Mouse (Mus musculus) lung, adult 2 months (tissue): ENCODE data around the gene Adamts2. TPM values are rescaled to one million over a fixed set of nuclear protein-coding genes. Genes with fewer than 3 reads are reported as not detected.

Source experiments
- DNase-seq: peaks from one replicate; pipeline ENCODE4 v3.0.0; 2022
- H3K4me1 ChIP-seq: fragments of 200-500 bp; 2 replicates; pipeline ENCODE4 v1.6.1; 2011; ENCODE audit warnings: low read length; ENCODE audit not compliant: control insufficient read depth, insufficient read depth
- H3K4me3 ChIP-seq: fragments of 200-500 bp; replicated peaks from 2 replicates; pipeline ENCODE3; 2011; ENCODE audit warnings: low read depth, mild to moderate bottlenecking, control low read depth, low read length; ENCODE audit errors: extremely low read depth
- CTCF ChIP-seq: fragments of 200-500 bp; IDR thresholded peaks from 2 replicates; pipeline ENCODE4 v1.5.1; 2011; ENCODE audit warnings: mild to moderate bottlenecking, low read length, control low read depth; ENCODE audit not compliant: insufficient read depth
- POLR2A ChIP-seq: fragments of 200-500 bp; IDR thresholded peaks from 2 replicates; pipeline ENCODE4 v1.6.1; 2011; ENCODE audit warnings: low read depth, mild to moderate bottlenecking, control low read depth, low read length, borderline replicate concordance; ENCODE audit errors: extremely low read depth
- WGBS: fragments of 180-500 bp; shearing (Covaris S2); methylation state at CpG from one replicate; pipeline ENCODE4 v1.1.7; 2018; 5-methylcytosine and 5-hydroxymethylcytosine counted together
- polyA plus RNA-seq: library from polyadenylated mRNA; depleted of rRNA; stranded (reverse); fragments of >200 nt; gene quantifications from 2 replicates; pipeline ENCODE4 v1.2.3, GENCODE M21; 2012

Adamts2 gene
- polyA plus RNA-seq, 1 experiment: 27.4 TPM

DNA sequence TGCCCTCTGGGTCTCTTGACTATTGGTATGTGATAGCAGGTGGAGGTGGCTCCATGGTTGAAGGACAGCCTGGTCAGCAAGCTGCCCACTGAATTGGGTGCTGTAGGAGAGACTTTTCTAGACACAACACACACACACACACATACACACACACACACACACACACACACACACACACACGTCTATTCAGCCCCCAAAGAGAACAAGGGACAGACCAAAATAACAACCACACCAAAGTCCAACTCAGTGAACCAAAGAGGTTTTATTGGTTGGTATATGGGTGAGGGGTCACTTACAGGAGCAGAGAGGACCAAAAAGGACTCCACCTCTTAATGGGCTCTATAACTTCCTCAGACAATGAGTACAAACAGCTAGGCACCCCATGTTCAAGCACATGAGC is 140.3 kb downstream of the Adamts2 start:
- TF ChIP-seq CTCF (no peak), POLR2A (no peak)
- H3K4me1 ChIP-seq: no peaks in the 10 kb centered on the region; the same call in none of the 2 replicates
- H3K4me3 ChIP-seq: no peak overlapping the region
- no peak for DNase-seq
- WGBS: 70% methylated on average over 1 of the region's 1 CpGs

GRCm38 (mm10) chr11:50744971-50745370 is 143.1 kb downstream of the Adamts2 start:
- Histone ChIP-seq H3K4me3 (no peak overlapping the region), H3K4me1 (no peaks in the 10 kb centered on the region; the same call in 1 of the 2 replicates)
- TF ChIP-seq POLR2A: no peak
- no peak for TF ChIP-seq CTCF
- no peak for DNase-seq
- 33% methylated on average over 6 of the region's 6 CpGs for WGBS

DNA sequence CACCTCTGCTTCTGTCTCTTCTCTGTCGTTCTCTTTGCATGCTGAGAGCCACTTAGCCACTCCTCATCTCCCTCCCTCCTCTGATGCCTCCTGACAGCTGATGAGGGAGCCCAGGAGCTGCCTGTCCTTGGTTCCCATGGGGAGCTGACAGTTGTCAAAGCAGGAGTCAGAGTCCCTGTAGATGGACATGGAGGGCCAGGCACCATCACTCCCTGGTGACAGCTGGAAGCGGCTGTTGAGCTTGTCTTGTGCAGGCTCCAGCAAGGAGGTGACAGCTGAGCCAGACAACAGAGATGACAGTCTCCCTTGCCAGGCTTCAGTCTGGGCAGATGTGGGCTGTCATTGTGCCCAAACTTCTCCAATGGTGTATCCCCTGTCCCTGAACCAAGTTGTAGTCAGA is 144.6 kb downstream of the Adamts2 start:
- no peak for TF ChIP-seq POLR2A
- TF ChIP-seq CTCF: no peak
- Histone ChIP-seq H3K4me3 (no peak overlapping the region), H3K4me1 (no peaks in the 10 kb centered on the region; the same call in 1 of the 2 replicates)
- no peak for DNase-seq
- WGBS: 40% methylated on average over 2 of the region's 2 CpGs

DNA sequence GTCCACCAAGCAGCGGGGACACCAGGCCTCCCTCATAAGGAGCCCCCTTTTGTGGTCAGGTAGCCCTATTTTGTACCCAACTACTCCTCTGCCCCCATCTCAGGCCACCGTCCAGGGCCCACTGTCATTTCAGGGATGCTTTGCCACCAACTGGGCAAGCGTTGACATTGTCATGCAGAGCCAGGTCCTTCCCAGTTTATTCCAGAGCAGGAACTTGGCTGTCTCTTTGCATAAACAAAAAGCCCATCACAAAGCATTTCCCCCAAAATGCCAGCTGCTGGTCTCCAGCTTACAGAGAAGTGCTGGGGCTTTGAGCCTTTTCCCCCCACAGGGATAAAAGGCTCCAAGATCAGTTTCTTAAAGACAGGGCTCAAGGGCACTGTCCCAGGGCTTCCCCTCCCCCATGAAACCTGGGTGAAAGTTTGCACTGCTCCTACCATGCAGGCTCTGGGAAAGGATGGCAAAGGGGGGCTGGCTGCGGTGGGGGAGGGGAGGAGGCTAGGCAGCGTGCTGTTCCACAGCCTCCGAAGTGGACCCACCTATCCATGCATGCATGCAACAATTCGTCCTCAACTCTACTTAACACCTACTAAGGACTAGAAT is 149.2 kb downstream of the Adamts2 start:
- Histone ChIP-seq H3K4me1 (no peaks in the 10 kb centered on the region; the same call in 1 of the 2 replicates), H3K4me3 (no peak overlapping the region)
- no peak for TF ChIP-seq POLR2A
- no peak for TF ChIP-seq CTCF
- WGBS: 50% methylated on average over 7 of the region's 7 CpGs
- DNase-seq: no peak

DNA sequence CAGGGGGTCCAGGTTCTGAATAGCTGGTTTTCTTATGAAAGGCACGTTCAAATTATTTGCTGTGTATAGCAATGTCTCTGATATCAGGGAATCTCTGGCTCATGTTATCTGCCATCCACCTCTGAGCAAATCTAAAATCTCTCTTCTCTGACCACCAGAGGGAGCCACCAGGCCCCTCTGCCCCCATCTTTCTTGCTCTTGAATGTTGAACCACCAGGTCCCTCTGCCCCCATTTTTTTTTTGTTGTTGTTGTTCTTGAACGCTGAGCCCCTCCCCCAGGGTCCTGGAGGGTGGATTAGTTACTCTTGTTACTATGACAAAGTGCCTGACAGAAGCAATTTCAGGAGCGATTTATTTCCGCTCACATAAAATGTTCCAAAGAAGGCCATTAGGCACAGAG is 155.9 kb downstream of the Adamts2 start:
- H3K4me3 ChIP-seq: no peak overlapping the region

GRCm38 (mm10) chr11:50766461-50766860 is 164.6 kb downstream of the Adamts2 start:
- WGBS: 79% methylated on average over 7 of the region's 7 CpGs
- H3K4me3 ChIP-seq: no peak overlapping the region
- peaks cover 3% of the 10 kb centered on the region; the same call in 1 of the 2 replicates for H3K4me1 ChIP-seq
- no peak for TF ChIP-seq POLR2A
- no peak for DNase-seq

More for the DNA sequence above, 155.9 kb downstream of the Adamts2 start:
- no peak for DNase-seq
- 59% methylated on average over 4 of the region's 4 CpGs for WGBS
- TF ChIP-seq POLR2A (no peak), CTCF (peak; percentile 32; the same call in 1 of the 2 replicates)
- H3K4me1 ChIP-seq: no peaks in the 10 kb centered on the region

- 31% methylated on average over 4 of the region's 4 CpGs for WGBS
- Histone ChIP-seq H3K4me3 (no peak overlapping the region), H3K4me1 (peaks cover 3% of the 10 kb centered on the region; the same call in 1 of the 2 replicates)
- peak; percentile 11 for DNase-seq
- TF ChIP-seq CTCF (peak; percentile 54), POLR2A (no peak)
These were observed 165.2 kb downstream of the Adamts2 start for GRCm38 (mm10) chr11:50767039-50767438.

DNA sequence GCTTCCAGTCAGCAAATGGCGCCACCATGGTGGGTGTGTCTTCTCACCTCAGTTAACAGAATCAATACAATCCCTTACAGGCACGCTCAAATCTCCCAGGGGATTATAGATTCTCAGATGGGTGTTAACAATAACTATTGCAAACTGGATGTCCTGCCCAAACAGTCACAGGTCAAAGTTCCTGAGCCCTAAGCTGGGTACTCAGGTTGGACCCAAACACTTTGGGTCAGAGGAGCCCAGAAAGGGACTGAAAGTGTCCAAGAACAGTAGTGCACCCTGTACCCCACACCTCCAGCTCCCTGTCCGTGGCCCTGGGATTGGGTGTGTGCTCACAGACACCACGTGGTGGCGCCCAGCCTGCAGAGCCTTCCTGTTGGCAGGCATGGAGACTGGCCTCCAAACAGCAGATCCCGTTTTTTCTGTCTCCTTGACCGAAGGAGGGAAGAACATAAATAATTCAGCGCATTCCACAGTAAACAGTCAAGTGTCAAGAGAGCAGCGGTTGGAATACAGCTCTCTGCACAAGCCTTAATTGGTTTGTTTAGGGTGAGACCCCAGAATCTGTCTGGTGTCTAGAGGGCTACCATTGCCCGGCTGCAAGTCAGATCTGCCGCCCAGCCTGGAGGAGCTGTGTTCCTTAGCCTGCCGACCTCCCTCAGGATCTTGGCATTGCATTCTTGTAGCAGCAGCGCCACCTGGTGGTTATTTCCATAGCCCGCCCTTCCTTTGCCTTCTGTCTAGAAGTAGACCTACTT is 167.3 kb downstream of the Adamts2 start:
- 10% methylated on average over 14 of the region's 14 CpGs for WGBS
- TF ChIP-seq CTCF (peak; percentile 92), POLR2A (no peak)
- H3K4me1 ChIP-seq: peaks cover 3% of the 10 kb centered on the region; the same call in 1 of the 2 replicates
- no peak overlapping the region for H3K4me3 ChIP-seq
- peak; percentile 83 for DNase-seq

DNA sequence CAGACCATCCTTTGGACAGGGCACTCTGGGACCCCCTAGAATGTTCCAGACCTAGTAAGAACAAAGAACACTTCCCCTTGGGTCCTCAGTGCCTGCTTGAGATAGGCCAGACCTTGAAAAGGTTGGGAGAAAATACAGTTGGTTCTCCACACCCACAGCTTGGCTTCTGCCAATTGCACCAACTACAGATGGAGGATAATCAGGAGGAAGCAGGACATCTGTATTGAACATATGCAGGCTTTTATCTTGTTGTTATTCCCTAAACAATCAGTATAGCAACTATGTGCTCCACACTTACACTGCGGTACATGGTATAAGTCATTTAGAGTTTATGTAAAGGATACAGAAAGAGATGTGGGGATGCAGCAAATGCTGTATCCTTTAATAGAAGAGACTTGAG is 169.1 kb downstream of the Adamts2 start:
- DNase-seq: no peak
- TF ChIP-seq POLR2A (no peak), CTCF (no peak)
- H3K4me1 ChIP-seq: peaks cover 3% of the 10 kb centered on the region; the same call in 1 of the 2 replicates
- 90% methylated on average over 1 of the region's 1 CpGs for WGBS
- no peak overlapping the region for H3K4me3 ChIP-seq
